Mouse (Mus musculus): ENCODE data around the gene Gm9048. TPM values are rescaled to one million over a fixed set of nuclear protein-coding genes. Genes with fewer than 3 reads are reported as not detected.

The Gm9048 gene
- not detected in 2 replicates for polyA plus RNA-seq (2012; rRNA removed)

GRCm38 (mm10) chr10:118348579-118348978, at the start of gene Gm9048:
Gene Gm9048, minus strand, starts transcription at chr10:118348679.

DNA sequence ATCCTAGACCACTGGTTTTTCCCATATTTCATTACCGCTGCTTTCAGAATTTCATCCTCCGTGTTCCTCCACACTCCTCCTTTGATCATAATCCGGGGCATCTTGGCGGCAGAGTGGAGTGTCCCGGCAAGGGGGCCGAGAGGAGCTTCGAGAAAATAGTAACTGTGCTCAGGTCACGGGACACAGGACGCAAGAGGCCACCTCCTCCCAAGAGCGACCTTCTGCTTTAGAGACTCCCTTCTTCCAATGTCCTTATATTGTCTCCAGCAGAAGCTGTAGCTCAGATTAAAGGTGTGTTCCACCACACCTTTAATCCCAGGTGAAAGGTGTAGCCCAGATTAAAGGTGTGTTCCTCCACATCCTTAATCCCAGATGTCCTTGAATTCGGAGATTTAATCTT, 5.5 kb upstream of the Gm9048 start, which contains the start of gene Gm9049:
Gene Gm9049, minus strand, starts transcription at position 101 of the 400 bp plus-strand sequence.

GRCm38 (mm10) chr10:118343155-118343554, 5.3 kb downstream of the Gm9048 start, which contains the start of gene Gm9046:
Gene Gm9046, minus strand, starts transcription at chr10:118343255.

DNA sequence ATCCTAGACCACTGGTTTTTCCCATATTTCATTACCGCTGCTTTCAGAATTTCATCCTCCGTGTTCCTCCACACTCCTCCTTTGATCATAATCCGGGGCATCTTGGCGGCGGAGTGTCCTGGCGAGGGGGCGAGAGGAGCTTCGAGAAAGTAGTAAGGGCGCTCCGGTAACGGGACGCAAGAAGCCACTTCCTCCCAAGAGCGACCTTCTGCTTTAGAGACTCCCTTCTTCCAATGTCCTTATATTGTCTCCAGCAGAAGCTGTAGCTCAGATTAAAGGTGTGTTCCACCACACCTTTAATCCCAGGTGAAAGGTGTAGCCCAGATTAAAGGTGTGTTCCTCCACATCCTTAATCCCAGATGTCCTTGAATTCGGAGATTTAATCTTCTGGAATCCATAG, 10.7 kb downstream of the Gm9048 start, which contains the start of gene Gm9045:
Gene Gm9045, minus strand, starts transcription at position 101 of the 400 bp plus-strand sequence.

DNA sequence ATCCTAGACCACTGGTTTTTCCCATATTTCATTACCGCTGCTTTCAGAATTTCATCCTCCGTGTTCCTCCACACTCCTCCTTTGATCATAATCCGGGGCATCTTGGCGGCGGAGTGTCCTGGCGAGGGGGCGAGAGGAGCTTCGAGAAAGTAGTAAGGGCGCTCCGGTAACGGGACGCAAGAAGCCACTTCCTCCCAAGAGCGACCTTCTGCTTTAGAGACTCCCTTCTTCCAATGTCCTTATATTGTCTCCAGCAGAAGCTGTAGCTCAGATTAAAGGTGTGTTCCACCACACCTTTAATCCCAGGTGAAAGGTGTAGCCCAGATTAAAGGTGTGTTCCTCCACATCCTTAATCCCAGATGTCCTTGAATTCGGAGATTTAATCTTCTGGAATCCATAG, 16.2 kb downstream of the Gm9048 start, which contains the start of gene Gm9044:
Gene Gm9044, minus strand, starts transcription at position 101 of the 400 bp plus-strand sequence.

GRCm38 (mm10) chr10:118326869-118327268, 21.6 kb downstream of the Gm9048 start, which contains the start of gene Gm9040:
Gene Gm9040, minus strand, starts transcription at chr10:118326969.

Other genes starting within 250 kb of the Gm9048 start
- gene Mdm1, start 206.9 kb downstream of the Gm9048 start, polyA plus RNA-seq (2012; rRNA removed): 63.5 and 96.5 TPM in 2 replicates
- 0.21 and 0.30 TPM in 2 replicates for gene Il22, start 143.7 kb downstream of the Gm9048 start, polyA plus RNA-seq (2012; rRNA removed)
- 0.06 TPM in 1 of 2 replicates, not detected in the other for gene Gm32717, start 107.9 kb downstream of the Gm9048 start, polyA plus RNA-seq (2012; rRNA removed)
- gene Gm32802, start 90.0 kb downstream of the Gm9048 start, polyA plus RNA-seq (2012; rRNA removed): 0.06 TPM in 1 of 2 replicates, not detected in the other
- gene Iltifb, start 53.6 kb downstream of the Gm9048 start, polyA plus RNA-seq (2012; rRNA removed): not detected in 2 replicates
- not detected in 2 replicates for gene Gm9040, start 21.7 kb downstream of the Gm9048 start, polyA plus RNA-seq (2012; rRNA removed)
- gene Gm9044, start 16.3 kb downstream of the Gm9048 start, polyA plus RNA-seq (2012; rRNA removed): not detected in 2 replicates
- gene Gm9045, start 10.8 kb downstream of the Gm9048 start, polyA plus RNA-seq (2012; rRNA removed): 0.06 TPM in 1 of 2 replicates, not detected in the other
- not detected in 2 replicates for gene Gm9046, start 5.4 kb downstream of the Gm9048 start, polyA plus RNA-seq (2012; rRNA removed)
- gene Gm9049, start 5.4 kb upstream of the Gm9048 start, polyA plus RNA-seq (2012; rRNA removed): 0.06 TPM in 1 of 2 replicates, not detected in the other
- gene Ifng, start 92.4 kb upstream of the Gm9048 start, polyA plus RNA-seq (2012; rRNA removed): not detected in 2 replicates

Measured in central nervous system, embryonic 11.5 days (tissue).